Mouse (Mus musculus) liver, embryonic 14.5 days (tissue): ENCODE data around the gene Adam19. TPM values are rescaled to one million over a fixed set of nuclear protein-coding genes. Genes with fewer than 3 reads are reported as not detected.
"Not testable (repeated sequence)": the region's sequence is repeated elsewhere in the genome, so short reads cannot be mapped to it uniquely, and the experiment has no call there.

Source experiments
- ATAC-seq: fragments of 200-750 bp; cut with Nextera tagmentation; 2 replicates; pipeline ENCODE4 v1.8.0; 2017; ENCODE audit warnings: moderate number of reproducible peaks, mild to moderate bottlenecking, moderate library complexity; ENCODE audit not compliant: insufficient read depth
- DNase-seq, 3 experiments: peaks; one replicate each; pipeline ENCODE4 v3.0.0-alpha.2; 2012 to 2013; ENCODE audit warnings: low read depth in 3 of 3, low spot score in 3 of 3
- H3K27ac ChIP-seq: fragments of 300-500 bp; sonication (generic); 2 replicates; pipeline ENCODE4 v1.5.1; 2014; ENCODE audit warnings: moderate library complexity, mild to moderate bottlenecking, control low read depth, inconsistent platforms
- H3K27me3 ChIP-seq: fragments of 300-500 bp; sonication (generic); 2 replicates; pipeline ENCODE4 v1.6.1; 2014; ENCODE audit warnings: mild to moderate bottlenecking, low read length, moderate library complexity; ENCODE audit not compliant: control insufficient read depth, insufficient read depth
- H3K36me3 ChIP-seq: fragments of 300-500 bp; sonication (generic); replicated peaks from 2 replicates; pipeline ENCODE4 v1.6.1; 2014; ENCODE audit warnings: low read depth; ENCODE audit not compliant: control insufficient read depth, insufficient read depth
- H3K4me1 ChIP-seq, 2 experiments: fragments of 200-500 bp in 1 of 2; fragments of 300-500 bp in 1 of 2; sonication (generic) in 1 of 2; replicated peaks; 2 replicates each; pipeline ENCODE4 v1.6.1; 2012 to 2014; ENCODE audit warnings: antibody characterized with exemption in 1 of 2, inconsistent platforms in 1 of 2, low read length in 1 of 2; ENCODE audit not compliant: control insufficient read depth in 2 of 2, insufficient read depth in 2 of 2
- H3K4me2 ChIP-seq: fragments of 300-500 bp; sonication (generic); 2 replicates; pipeline ENCODE4 v1.6.1; 2014; ENCODE audit warnings: low read depth, mild to moderate bottlenecking, control low read depth, moderate library complexity
- H3K4me3 ChIP-seq, 2 experiments: fragments of 200-500 bp in 1 of 2; fragments of 300-500 bp in 1 of 2; sonication (generic) in 1 of 2; 2 replicates each; pipeline ENCODE4 v1.5.1; 2012 to 2014; ENCODE audit warnings: low read depth in 2 of 2, low read length in 2 of 2, mild to moderate bottlenecking in 2 of 2, control low read depth in 1 of 2, inconsistent platforms in 1 of 2, moderate library complexity in 1 of 2; ENCODE audit not compliant: insufficient read depth in 1 of 2
- H3K9ac ChIP-seq: fragments of 300-500 bp; sonication (generic); replicated peaks from 2 replicates; pipeline ENCODE4 v1.6.1; 2014; ENCODE audit warnings: mild to moderate bottlenecking, control low read depth, moderate library complexity
- H3K9me3 ChIP-seq: fragments of 300-500 bp; sonication (generic); 2 replicates; pipeline ENCODE4 v1.6.1; 2016; ENCODE audit warnings: low read length, mixed read lengths; ENCODE audit not compliant: control insufficient read depth
- CTCF ChIP-seq: IDR thresholded peaks from 2 replicates; pipeline ENCODE4 v1.5.1; 2016; ENCODE audit warnings: antibody characterized with exemption, low read depth, control low read depth
- EP300 ChIP-seq: IDR thresholded peaks from 2 replicates; pipeline ENCODE4 v1.6.1; 2016; ENCODE audit warnings: antibody characterized with exemption, low read depth
- WGBS: fragments of 180-500 bp; shearing (Covaris S2); extraction: QIAGEN DNeasy Blood & Tissue Kit; methylation state at CpG from one replicate; pipeline ENCODE4 v1.1.7; 2014; ENCODE audit not compliant: insufficient replicate concordance; 5-methylcytosine and 5-hydroxymethylcytosine counted together
- polyA plus RNA-seq, 2 experiments: library from polyadenylated mRNA; depleted of rRNA in 1 of 2; stranded (reverse) in 1 of 2; unstranded in 1 of 2; fragments of >200 nt; fragmentation: Nextera tagmentation in 1 of 2; extraction: Ambion mirVana in 1 of 2; gene quantifications; 2 replicates each; pipeline versions ENCODE4 v1.2.1 to v1.2.3; 2012 to 2014

Gene Adam19
- polyA plus RNA-seq, 2 experiments: 0.60 to 1.2 TPM

- Histone ChIP-seq H3K4me2 (no peak overlapping the region), H3K9me3 (no peaks in the 10 kb centered on the region), H3K9ac (no peak overlapping the region), H3K36me3 (no peaks in the 10 kb centered on the region), H3K4me1 (0 out of 4 replicates have a peak, but pooled peaks cover 0 to 6% of the 10 kb centered on the region in 2 experiments), H3K27me3 (no peaks in the 10 kb centered on the region), H3K4me3 (no peak overlapping the region), H3K27ac (no peak overlapping the region)
- WGBS: 61% methylated on average over 12 of the region's 12 CpGs
- no peak for TF ChIP-seq CTCF
- TF ChIP-seq EP300: no peak
- no peak for DNase-seq
- ATAC-seq: no peak
Observed at GRCm38 (mm10) chr11:46041607-46042267, 14.1 kb upstream of the Adam19 start.

GRCm38 (mm10) chr11:46044781-46045180, 11.0 kb upstream of the Adam19 start:
- TF ChIP-seq EP300: no peak
- no peak for TF ChIP-seq CTCF
- Histone ChIP-seq H3K4me3 (no peak overlapping the region), H3K36me3 (no peaks in the 10 kb centered on the region), H3K27me3 (no peaks in the 10 kb centered on the region), H3K27ac (no peak overlapping the region), H3K4me2 (no peak overlapping the region), H3K4me1 (no peaks in the 10 kb centered on the region), H3K9me3 (no peaks in the 10 kb centered on the region), H3K9ac (no peak overlapping the region)
- WGBS: 71% methylated on average over 5 of the region's 5 CpGs
- ATAC-seq (no peak), DNase-seq (no peak)

GRCm38 (mm10) chr11:46047264-46047663, 8.5 kb upstream of the Adam19 start:
- H3K9ac ChIP-seq: no peak overlapping the region
- DNase-seq (no peak), ATAC-seq (no peak)
- no peaks in the 10 kb centered on the region for H3K4me1 ChIP-seq
- 81% methylated on average over 3 of the region's 3 CpGs for WGBS
- no peak overlapping the region for H3K4me3 ChIP-seq
- H3K27me3 ChIP-seq: no peaks in the 10 kb centered on the region
- H3K36me3 ChIP-seq: no peaks in the 10 kb centered on the region
- no peaks in the 10 kb centered on the region for H3K9me3 ChIP-seq
- no peak overlapping the region for H3K27ac ChIP-seq
- no peak overlapping the region for H3K4me2 ChIP-seq
- TF ChIP-seq CTCF (no peak), EP300 (no peak)

GRCm38 (mm10) chr11:46052105-46052659, 3.6 kb upstream of the Adam19 start, which contains the start of gene Gm12166:
Gene Gm12166 (minus strand): TSS chr11:46052321.
- H3K4me1 ChIP-seq, H3K4me2 ChIP-seq, H3K4me3 ChIP-seq, H3K27ac ChIP-seq, H3K9me3 ChIP-seq, DNase-seq, ATAC-seq, H3K36me3 ChIP-seq, H3K9ac ChIP-seq: not testable (repeated sequence)
- peaks cover 31% of the 10 kb centered on the region for H3K27me3 ChIP-seq
- WGBS: 35% methylated on average over 19 of the region's 19 CpGs
- TF ChIP-seq CTCF: peak; percentile 68

GRCm38 (mm10) chr11:46053457-46053856, 2.3 kb upstream of the Adam19 start:
- peaks cover 42% of the 10 kb centered on the region for H3K27me3 ChIP-seq
- H3K4me3 ChIP-seq, H3K9ac ChIP-seq, DNase-seq, H3K27ac ChIP-seq, H3K36me3 ChIP-seq, H3K4me2 ChIP-seq, H3K9me3 ChIP-seq, ATAC-seq, H3K4me1 ChIP-seq: not testable (repeated sequence)
- 72% methylated on average over 3 of the region's 3 CpGs for WGBS
